Mouse (Mus musculus): ENCODE results near the gene Olfr1432.
"Not testable (repeated sequence)": the region's sequence is repeated elsewhere in the genome, so short reads cannot be mapped to it uniquely, and the experiment has no call there.

The Olfr1432 gene

DNA sequence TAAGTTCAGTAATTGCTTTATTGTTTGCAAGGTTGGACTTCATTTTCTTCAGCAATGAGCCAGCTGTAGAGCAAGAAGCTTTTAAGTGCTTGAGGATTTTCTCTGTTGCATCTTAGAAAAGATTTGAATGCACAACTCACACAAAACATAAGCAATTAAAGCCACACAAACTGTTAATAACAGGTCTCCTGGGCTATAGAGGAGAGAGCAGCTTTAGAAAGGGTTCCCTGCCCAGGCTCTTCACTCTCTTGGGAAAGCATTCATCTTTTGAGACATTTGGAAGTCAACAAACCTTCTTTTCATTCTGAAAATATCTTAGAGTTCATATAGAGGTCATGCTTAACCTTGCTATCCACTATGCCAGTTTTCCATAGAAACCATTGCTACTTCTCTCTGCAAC is at the start of gene Olfr1432:
Gene Olfr1432, minus strand, starts transcription at position 101 of the 400 bp plus-strand sequence.
- not testable (repeated sequence) for DNase-seq (ENCODE audit: low read depth)

DNA sequence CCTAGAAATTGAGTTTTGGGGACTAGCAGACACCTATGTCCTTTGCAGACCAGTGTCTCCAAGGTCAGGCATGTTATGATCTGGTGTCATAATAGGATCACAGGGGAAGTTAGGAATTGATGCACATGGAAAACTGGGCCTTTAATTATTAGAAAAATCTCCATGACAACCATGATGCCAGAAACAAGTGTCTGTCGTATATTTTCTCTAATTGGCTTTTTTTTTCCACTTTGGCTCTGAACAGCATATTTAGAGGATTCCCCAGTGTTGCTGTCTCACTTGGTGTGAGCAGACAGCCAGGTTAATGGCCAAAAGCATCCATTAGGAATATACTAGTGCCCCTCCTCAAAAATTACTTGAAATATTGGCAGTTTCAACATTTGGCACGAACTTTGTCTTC is 47.2 kb upstream of the Olfr1432 start, which contains the start of gene Olfr1434:
Gene Olfr1434, plus strand, starts transcription at position 301 of the 400 bp plus-strand sequence.
- no peak for DNase-seq (ENCODE audit: low read depth)

DNA sequence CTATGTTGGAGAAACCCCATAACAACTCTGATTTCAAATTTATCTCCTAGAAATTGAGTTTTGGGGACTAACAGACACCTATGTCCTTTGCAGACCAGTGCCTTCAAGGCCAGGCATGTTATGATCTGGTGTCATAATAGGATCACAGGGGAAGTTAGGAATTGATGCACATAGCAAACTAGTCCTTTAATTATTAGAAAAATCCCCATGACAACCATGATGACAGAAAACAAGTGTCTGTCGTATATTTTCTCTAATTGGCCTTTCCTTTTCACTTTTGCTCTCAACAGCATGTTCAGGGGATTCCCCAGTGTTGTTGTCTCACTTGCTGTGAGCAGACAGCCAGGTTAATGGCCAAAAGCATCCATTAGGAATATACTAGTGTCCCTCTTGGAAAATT is 28.3 kb upstream of the Olfr1432 start, which contains the start of gene Olfr235:
Gene Olfr235, plus strand, starts transcription at position 301 of the 400 bp plus-strand sequence.
- no peak for DNase-seq (ENCODE audit: low read depth)

DNA sequence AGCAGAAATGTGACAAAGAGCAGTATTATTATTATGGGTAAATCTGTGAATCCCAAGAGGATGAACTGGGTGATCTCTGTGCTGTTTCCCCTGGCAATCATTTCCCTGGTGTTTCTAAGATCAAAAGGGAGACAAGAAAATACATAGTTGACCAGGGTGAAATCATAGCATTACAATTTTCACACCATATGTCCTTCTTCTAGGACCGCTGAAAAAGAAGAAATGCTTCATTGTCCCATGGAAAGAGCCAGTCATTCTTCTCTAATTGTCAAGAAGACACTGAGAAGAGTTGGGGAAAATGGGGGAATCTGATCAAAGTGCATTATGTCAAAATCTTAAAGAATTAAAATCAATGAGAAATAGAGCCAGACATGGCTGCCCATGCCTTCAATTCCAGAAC is 9.2 kb upstream of the Olfr1432 start, which contains the start of gene Olfr262:
Gene Olfr262, minus strand, starts transcription at position 101 of the 400 bp plus-strand sequence.
- no peak for DNase-seq (ENCODE audit: low read depth)

DNA sequence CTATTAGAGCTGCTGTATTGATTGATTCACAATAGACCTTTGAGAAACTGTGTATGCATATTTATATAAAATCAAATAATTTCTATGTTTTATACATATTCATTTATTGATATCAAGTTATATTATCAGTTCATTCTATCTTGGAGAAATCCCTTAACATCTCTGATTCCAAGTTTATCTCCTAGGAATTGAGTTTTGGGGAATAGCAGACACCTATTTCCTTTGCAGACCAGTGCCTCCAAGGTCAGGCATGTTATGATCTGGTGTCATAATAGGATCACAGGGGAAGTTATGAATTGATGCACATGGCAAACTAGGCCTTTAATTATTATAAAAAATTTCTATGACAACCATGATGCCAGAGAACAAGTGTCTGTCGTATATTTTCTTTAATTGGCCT is 32.1 kb downstream of the Olfr1432 start, which contains the start of gene Olfr1431:
Gene Olfr1431, plus strand, starts transcription at position 301 of the 400 bp plus-strand sequence.
- no peak for DNase-seq (ENCODE audit: low read depth)

DNA sequence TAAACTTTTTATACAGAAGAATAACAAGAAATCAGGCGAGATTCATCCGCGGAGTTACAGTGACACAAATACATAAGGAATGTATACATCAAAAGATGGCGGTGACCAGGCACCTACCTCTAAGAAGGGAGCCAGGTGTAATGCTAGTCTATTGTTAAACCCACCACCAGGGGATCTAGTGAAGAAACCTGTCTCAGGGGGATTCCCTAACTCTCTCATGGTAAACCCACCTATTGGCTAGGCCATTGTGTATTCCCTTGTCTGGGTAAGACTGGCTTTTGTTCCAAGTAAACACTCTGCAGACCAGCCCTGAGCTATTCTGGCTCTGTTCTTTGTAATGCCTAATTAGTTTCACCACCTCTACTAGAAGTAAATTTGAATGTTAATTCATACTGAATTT is 33.3 kb downstream of the Olfr1432 start:
- not testable (repeated sequence) for DNase-seq (ENCODE audit: low read depth)
